Mouse (Mus musculus) heart, embryonic 12.5 days (tissue): Measurements from ENCODE around the gene Cdkl2. TPM values are rescaled to one million over a fixed set of nuclear protein-coding genes. Genes with fewer than 3 reads are reported as not detected.

Source experiments
- ATAC-seq: fragments of 200-750 bp; cut with Nextera tagmentation; 2 replicates; pipeline ENCODE4 v1.8.0; 2017; ENCODE audit warnings: moderate TSS enrichment, moderate library complexity; ENCODE audit not compliant: insufficient number of reproducible peaks, low FRiP score
- H3K27ac ChIP-seq: fragments of 300-500 bp; sonication (generic); 2 replicates; pipeline ENCODE4 v1.5.1; 2016; ENCODE audit warnings: mild to moderate bottlenecking, moderate library complexity; ENCODE audit not compliant: poor library complexity, severe bottlenecking
- H3K27me3 ChIP-seq: fragments of 300-500 bp; sonication (generic); replicated peaks from 2 replicates; pipeline ENCODE4 v1.6.1; 2016; ENCODE audit warnings: mild to moderate bottlenecking, moderate library complexity
- H3K36me3 ChIP-seq: fragments of 300-500 bp; sonication (generic); 2 replicates; pipeline ENCODE4 v1.6.1; 2016; ENCODE audit warnings: mild to moderate bottlenecking, moderate library complexity
- H3K4me1 ChIP-seq: fragments of 300-500 bp; sonication (generic); replicated peaks from 2 replicates; pipeline ENCODE4 v1.6.1; 2016; ENCODE audit warnings: mild to moderate bottlenecking
- H3K4me2 ChIP-seq: fragments of 300-500 bp; sonication (generic); 2 replicates; pipeline ENCODE4 v1.6.1; 2016; ENCODE audit warnings: mild to moderate bottlenecking, moderate library complexity
- H3K4me3 ChIP-seq: fragments of 300-500 bp; sonication (generic); 2 replicates; pipeline ENCODE4 v1.5.1; 2016; ENCODE audit warnings: mild to moderate bottlenecking
- H3K9ac ChIP-seq: fragments of 300-500 bp; sonication (generic); 2 replicates; pipeline ENCODE4 v1.6.1; 2016; ENCODE audit warnings: mild to moderate bottlenecking, moderate library complexity
- H3K9me3 ChIP-seq: fragments of 300-500 bp; sonication (generic); replicated peaks from 2 replicates; pipeline ENCODE4 v1.6.1; 2016; ENCODE audit warnings: mild to moderate bottlenecking, moderate library complexity
- WGBS: fragments of 180-500 bp; shearing (Covaris S2); methylation state at CpG from one replicate; pipeline ENCODE4 v1.1.7; 2016; 5-methylcytosine and 5-hydroxymethylcytosine counted together
- polyA plus RNA-seq: library from polyadenylated mRNA; unstranded; fragments of >200 nt; fragmentation: Nextera tagmentation; extraction: Ambion mirVana; gene quantifications from 2 replicates; pipeline ENCODE4 v1.2.1, GENCODE M21; 2016

Cdkl2 gene
- polyA plus RNA-seq, 1 experiment from 2014 or later, result 1.0 TPM

DNA sequence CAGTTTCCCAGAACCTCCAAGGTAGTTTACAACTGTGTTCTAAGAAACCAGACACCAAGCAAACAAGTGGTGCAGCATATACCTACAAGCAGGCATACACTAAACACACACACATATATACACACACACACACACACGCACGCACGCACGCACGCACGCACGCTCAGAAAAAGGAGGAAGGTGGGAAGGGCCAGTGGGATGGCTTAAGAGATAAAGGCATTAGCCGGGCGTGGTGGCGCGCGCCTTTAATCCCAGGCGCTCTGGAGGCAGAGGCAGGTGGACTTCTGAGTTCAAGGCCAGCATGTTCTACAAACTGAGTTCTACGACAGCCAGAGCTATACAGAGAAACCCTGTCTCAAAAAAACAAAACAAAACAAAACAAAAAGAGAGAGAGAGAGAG lies 30.4 kb upstream of the Cdkl2 start:
- no peak for ATAC-seq
- 82% methylated on average over 14 of the region's 14 CpGs for WGBS
- no peak overlapping the region for H3K4me3 ChIP-seq

DNA sequence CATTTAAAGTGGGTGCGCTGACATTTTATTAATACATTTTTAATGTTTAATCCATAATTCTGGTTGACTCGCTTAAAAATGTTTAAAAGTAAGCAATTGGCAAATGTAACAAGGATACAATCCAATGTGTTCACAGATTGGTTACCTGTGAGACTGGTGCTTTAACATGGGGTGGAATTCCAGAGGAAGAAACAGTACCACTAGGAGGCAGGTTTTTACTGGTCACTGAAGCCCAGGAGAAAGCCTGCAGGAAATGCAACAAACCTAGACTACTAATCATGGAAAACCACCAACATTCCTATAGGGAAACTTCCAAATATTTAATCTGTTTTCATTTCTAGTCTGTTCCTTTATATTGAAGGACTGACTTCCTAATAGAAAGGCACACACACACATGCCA lies 19.5 kb upstream of the Cdkl2 start:
- WGBS, result 93% methylated on average over 2 of the region's 2 CpGs
- Histone ChIP-seq H3K4me1 (no peaks in the 10 kb centered on the region), H3K9ac (no peak overlapping the region), H3K9me3 (no peaks in the 10 kb centered on the region), H3K4me2 (no peak overlapping the region), H3K27ac (no peak overlapping the region), H3K27me3 (no peaks in the 10 kb centered on the region), H3K4me3 (no peak overlapping the region), H3K36me3 (peaks cover 68% of the 10 kb centered on the region)
- ATAC-seq, result no peak

More for the DNA sequence above, 30.4 kb upstream of the Cdkl2 start:
- peaks cover 24% of the 10 kb centered on the region for H3K36me3 ChIP-seq
- peaks cover 12% of the 10 kb centered on the region for H3K4me1 ChIP-seq
- H3K27me3 ChIP-seq, result no peaks in the 10 kb centered on the region
- H3K9ac ChIP-seq, result no peak overlapping the region
- H3K27ac ChIP-seq, result no peak overlapping the region
- no peak overlapping the region for H3K4me2 ChIP-seq
- H3K9me3 ChIP-seq, result no peaks in the 10 kb centered on the region

DNA sequence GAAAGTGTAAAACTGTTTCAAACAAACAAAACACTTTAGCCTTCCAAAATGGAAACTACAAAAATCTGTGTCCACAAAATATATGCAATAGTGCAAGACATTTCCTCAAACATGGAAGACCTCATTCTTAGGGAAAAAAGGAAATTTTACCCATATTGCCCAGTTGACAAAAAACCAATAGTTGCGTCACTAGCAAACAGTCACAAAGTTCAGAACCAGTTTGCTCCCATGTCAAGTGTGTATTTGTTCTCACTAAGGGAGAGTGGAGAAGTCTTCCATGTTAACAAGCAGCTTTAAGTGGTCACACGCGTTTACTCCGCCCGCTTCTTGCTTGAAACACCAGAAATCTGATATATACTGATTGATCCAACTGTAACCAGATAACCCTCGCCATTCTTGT lies 9.2 kb upstream of the Cdkl2 start:
- Histone ChIP-seq H3K9me3 (no peaks in the 10 kb centered on the region), H3K27ac (no peak overlapping the region), H3K4me3 (no peak overlapping the region), H3K9ac (no peak overlapping the region), H3K36me3 (peaks cover 58% of the 10 kb centered on the region), H3K4me2 (no peak overlapping the region), H3K4me1 (no peaks in the 10 kb centered on the region), H3K27me3 (no peaks in the 10 kb centered on the region)
- WGBS, result 93% methylated on average over 6 of the region's 6 CpGs
- ATAC-seq, result no peak

GRCm38 (mm10) chr5:92050419-92050818 lies 6.7 kb upstream of the Cdkl2 start:
- H3K9me3 ChIP-seq, result no peaks in the 10 kb centered on the region
- no peak overlapping the region for H3K4me2 ChIP-seq
- no peaks in the 10 kb centered on the region for H3K4me1 ChIP-seq
- no peak overlapping the region for H3K4me3 ChIP-seq
- no peaks in the 10 kb centered on the region for H3K27me3 ChIP-seq
- ATAC-seq, result no peak
- H3K27ac ChIP-seq, result no peak overlapping the region
- WGBS, result 80% methylated on average over 3 of the region's 3 CpGs
- peaks cover 33% of the 10 kb centered on the region for H3K36me3 ChIP-seq
- no peak overlapping the region for H3K9ac ChIP-seq

DNA sequence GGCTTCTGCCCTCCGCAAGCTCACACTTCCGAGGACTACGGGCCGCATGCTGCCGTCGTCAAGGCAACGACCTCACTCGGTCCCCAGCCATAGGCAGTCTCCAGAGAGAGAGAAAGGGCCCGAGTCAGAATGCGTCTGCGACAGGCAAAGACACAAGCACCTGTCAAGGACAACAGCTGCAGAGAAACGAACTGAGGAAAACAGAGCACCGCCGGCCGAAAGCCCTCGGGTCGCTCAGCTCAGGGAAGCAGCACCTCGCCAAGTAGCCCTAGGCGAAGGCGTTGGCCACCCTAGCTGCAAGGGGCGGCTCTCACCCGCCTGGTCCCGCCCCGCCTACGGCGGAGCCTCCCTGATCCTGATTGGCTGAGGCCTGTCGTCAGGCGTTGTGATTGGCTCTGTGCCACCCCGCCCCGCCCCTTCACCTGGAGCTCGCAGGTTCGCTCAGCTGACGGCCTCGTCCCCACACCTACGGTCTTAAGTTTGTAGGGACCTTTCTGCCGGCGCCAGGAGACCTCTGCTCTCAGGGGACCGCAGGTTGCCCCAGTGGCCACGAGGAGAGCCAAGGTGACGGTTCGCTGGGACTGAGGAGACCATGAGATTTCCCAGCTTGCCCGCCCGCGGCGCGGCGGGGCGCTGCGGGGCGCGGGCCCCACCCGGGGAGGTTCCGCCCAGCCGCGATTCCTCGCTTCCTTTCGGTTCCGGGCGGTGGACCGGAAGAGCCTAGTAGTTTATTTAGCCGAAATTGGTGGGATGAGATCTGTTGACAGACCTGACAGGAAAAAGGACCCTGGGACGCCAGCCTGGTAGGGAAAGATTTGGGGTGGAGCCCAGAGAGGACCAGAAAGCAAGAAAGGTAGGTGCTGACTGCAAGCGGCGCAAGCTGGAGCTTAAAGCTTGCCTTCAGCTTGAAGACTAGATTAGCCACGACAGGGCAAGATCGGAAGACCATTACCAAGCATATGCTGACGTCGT lies 1.0 kb downstream of the Cdkl2 start:
- Histone ChIP-seq H3K9ac (peak overlapping the region; percentile 69), H3K36me3 (no peaks in the 10 kb centered on the region), H3K27me3 (no peaks in the 10 kb centered on the region; the same call in 1 of the 2 replicates), H3K4me2 (peak overlapping the region; percentile 81), H3K4me3 (peak overlapping the region; percentile 86), H3K9me3 (no peaks in the 10 kb centered on the region), H3K27ac (no peak overlapping the region), H3K4me1 (no peaks in the 10 kb centered on the region)
- under 1% methylated on average over 66 of the region's 68 CpGs for WGBS
- ATAC-seq, result peak; percentile 100

- ATAC-seq, result no peak
- WGBS, result 45% methylated on average over 2 of the region's 2 CpGs
- no peaks in the 10 kb centered on the region for H3K36me3 ChIP-seq
Measured at GRCm38 (mm10) chr5:92019960-92020359, 23.7 kb downstream of the Cdkl2 start.

GRCm38 (mm10) chr5:92011756-92012155 lies 31.9 kb downstream of the Cdkl2 start:
- Histone ChIP-seq H3K9ac (no peak overlapping the region), H3K4me2 (no peak overlapping the region), H3K4me1 (no peaks in the 10 kb centered on the region), H3K4me3 (no peak overlapping the region), H3K27ac (no peak overlapping the region), H3K27me3 (no peaks in the 10 kb centered on the region), H3K36me3 (no peaks in the 10 kb centered on the region), H3K9me3 (no peaks in the 10 kb centered on the region)
- 57% methylated on average over 7 of the region's 7 CpGs for WGBS
- no peak for ATAC-seq

More at GRCm38 (mm10) chr5:92019960-92020359, 23.7 kb downstream of the Cdkl2 start:
- Histone ChIP-seq H3K4me1 (no peaks in the 10 kb centered on the region), H3K27me3 (no peaks in the 10 kb centered on the region), H3K9me3 (no peaks in the 10 kb centered on the region), H3K4me3 (no peak overlapping the region), H3K9ac (no peak overlapping the region), H3K27ac (no peak overlapping the region), H3K4me2 (no peak overlapping the region)

DNA sequence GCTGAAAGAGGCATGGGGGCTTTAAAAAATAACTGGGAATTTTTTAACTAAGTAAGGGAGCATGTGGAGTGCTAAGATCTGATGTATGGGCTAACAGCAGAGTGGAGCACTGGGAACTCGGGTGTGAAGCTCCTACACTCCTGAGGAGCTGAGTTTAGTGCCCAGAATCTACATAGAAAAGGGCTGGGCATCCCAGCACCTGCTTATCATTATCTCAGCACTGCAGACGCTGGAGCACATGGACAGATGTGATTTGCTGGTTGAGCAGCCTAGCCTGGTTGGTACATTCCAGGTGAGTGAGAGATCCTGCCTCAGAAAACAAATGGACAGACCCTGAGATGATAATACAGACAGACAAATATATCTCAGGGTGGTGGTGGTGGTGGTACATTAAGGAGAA lies 33.9 kb downstream of the Cdkl2 start:
- no peak for ATAC-seq
- H3K27ac ChIP-seq, result no peak overlapping the region
- WGBS, result 31% methylated on average over 2 of the region's 2 CpGs

GRCm38 (mm10) chr5:92003011-92003410 lies 40.7 kb downstream of the Cdkl2 start:
- Histone ChIP-seq H3K4me2 (no peak overlapping the region), H3K4me3 (no peak overlapping the region), H3K27ac (no peak overlapping the region), H3K9ac (no peak overlapping the region), H3K27me3 (no peaks in the 10 kb centered on the region), H3K36me3 (no peaks in the 10 kb centered on the region), H3K9me3 (peaks cover 14% of the 10 kb centered on the region), H3K4me1 (no peaks in the 10 kb centered on the region)
- 60% methylated on average over 2 of the region's 2 CpGs for WGBS
- ATAC-seq, result no peak

More for the DNA sequence above, 33.9 kb downstream of the Cdkl2 start:
- H3K4me1 ChIP-seq, result no peaks in the 10 kb centered on the region
- no peak overlapping the region for H3K4me3 ChIP-seq
- H3K27me3 ChIP-seq, result no peaks in the 10 kb centered on the region
- no peak overlapping the region for H3K9ac ChIP-seq
- no peaks in the 10 kb centered on the region for H3K36me3 ChIP-seq
- no peak overlapping the region for H3K4me2 ChIP-seq
- H3K9me3 ChIP-seq, result no peaks in the 10 kb centered on the region

DNA sequence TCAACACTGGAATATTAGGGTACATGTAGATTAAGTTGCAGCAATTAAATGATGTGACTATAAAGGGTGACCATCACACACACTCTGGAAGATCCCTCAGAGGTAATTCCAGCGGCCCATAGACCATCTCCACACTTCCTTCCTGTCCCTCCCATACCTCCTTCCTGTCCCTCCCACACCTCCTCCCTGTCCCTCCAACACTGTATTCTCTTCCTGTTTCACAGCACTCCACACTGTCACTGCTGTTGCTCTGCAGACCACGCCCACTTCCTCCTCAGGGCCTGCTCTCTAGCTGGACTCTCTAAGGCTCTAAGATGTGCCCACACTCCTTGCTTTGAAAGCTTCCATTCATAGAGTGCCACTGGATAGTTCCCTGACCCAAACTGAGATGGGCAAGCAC lies 42.9 kb downstream of the Cdkl2 start:
- Histone ChIP-seq H3K4me1 (no peaks in the 10 kb centered on the region), H3K27ac (no peak overlapping the region), H3K36me3 (no peaks in the 10 kb centered on the region), H3K9ac (no peak overlapping the region), H3K27me3 (no peaks in the 10 kb centered on the region), H3K4me3 (no peak overlapping the region), H3K9me3 (peaks cover 14% of the 10 kb centered on the region), H3K4me2 (no peak overlapping the region)
- 46% methylated on average over 2 of the region's 2 CpGs for WGBS
- ATAC-seq, result no peak

DNA sequence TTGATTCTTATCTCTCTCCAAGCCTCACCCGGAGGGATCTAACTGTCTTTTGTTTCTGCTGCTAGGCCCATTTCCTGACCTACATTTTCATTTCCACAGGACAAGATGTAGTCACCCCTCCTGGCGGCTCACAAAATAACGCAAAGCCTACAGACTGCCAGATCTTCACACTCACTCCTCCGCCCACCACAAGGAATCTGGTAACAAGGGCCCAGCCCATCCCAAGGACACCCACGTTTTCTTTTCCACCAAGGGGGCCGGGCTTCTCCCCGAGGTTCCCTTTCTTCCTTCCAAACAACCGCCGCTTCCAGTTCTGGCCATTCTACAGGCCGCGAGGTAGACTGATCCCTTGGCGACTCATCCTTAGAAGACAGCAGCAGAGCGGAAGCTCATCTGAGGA lies 49.1 kb downstream of the Cdkl2 start:
- ATAC-seq, result no peak
- H3K4me1 ChIP-seq, result no peaks in the 10 kb centered on the region

More for the DNA sequence above, 49.1 kb downstream of the Cdkl2 start:
- Histone ChIP-seq H3K4me3 (no peak overlapping the region), H3K36me3 (no peaks in the 10 kb centered on the region), H3K27me3 (no peaks in the 10 kb centered on the region), H3K9me3 (peaks cover 13% of the 10 kb centered on the region), H3K9ac (no peak overlapping the region), H3K4me2 (no peak overlapping the region), H3K27ac (no peak overlapping the region)
- WGBS, result 46% methylated on average over 13 of the region's 13 CpGs
